In genomic region chr10:73514846-73515245, GRCm38 (mm10) we compare ENCODE assay signal across 24 mouse cellular contexts.
DNase-seq lines count a peak whose midpoint lies in the region; ATAC-seq and TF ChIP-seq lines count a peak whose summit lies in the region.
"Had no signal": no experiment of that assay in that cellular context is flagged by ENCODE, and none has a peak within 500 bp of the region (broad histone marks: within the 10 kb centered on the region; RNA-seq: fewer than 3 reads in every experiment).

No protein-coding gene starts in this region.

- no peak for TF ChIP-seq CTCF in lung, embryonic 14.5 days (IDR thresholded peaks at IDR 0.05; ENCODE audit: low read depth)

- ATAC-seq in lung, embryonic 14.5 days (ENCODE audit: insufficient read depth) = no peak
- ATAC-seq: activated CD4-positive, CD25-positive, alpha-beta regulatory T cell, adult 4 months; forebrain, embryonic 14.5 days; forebrain, embryonic 16.5 days; Patski had no signal

- H3K9me3 ChIP-seq in lung, embryonic 14.5 days (ENCODE audit: low read depth, low read length) = no peaks in the 10 kb centered on the region
- H3K9me3 ChIP-seq: embryonic facial prominence, embryonic 12.5 days; embryonic facial prominence, embryonic 15.5 days; forebrain, embryonic 10.5 days; forebrain, embryonic 12.5 days had no signal

- no peaks in the 10 kb centered on the region for H3K36me3 ChIP-seq in lung, embryonic 14.5 days (ENCODE audit: insufficient read depth)
- H3K36me3 ChIP-seq: embryonic facial prominence, embryonic 12.5 days; embryonic facial prominence, embryonic 15.5 days; forebrain, embryonic 10.5 days; forebrain, embryonic 12.5 days had no signal

- H3K4me3 ChIP-seq in lung, embryonic 14.5 days (ENCODE audit: low read depth, low read length) = no peak overlapping the region
- H3K4me3 ChIP-seq: embryonic facial prominence, embryonic 12.5 days; embryonic facial prominence, embryonic 15.5 days; erythroblast, embryonic 14.5 days; forebrain, embryonic 10.5 days; forebrain, embryonic 12.5 days had no signal

- WGBS in lung, embryonic 14.5 days = 42% methylated on average over 3 of the region's 3 CpGs

- no peaks in the 10 kb centered on the region for H3K4me1 ChIP-seq in lung, embryonic 14.5 days (ENCODE audit: insufficient read depth)
- H3K4me1 ChIP-seq: embryonic facial prominence, embryonic 12.5 days; embryonic facial prominence, embryonic 15.5 days; forebrain, embryonic 10.5 days; forebrain, embryonic 12.5 days had no signal

- DNase-seq in lung, embryonic 14.5 days = peak; percentile 81
- DNase-seq in lung, adult 18-20 months = no peak
- peak; percentile 3 for DNase-seq in Muller cell, postnatal 12 days (ENCODE audit: inconsistent ontology term)
- peak; percentile 10 for DNase-seq in brain, adult 2 months (ENCODE audit: low read depth, low spot score)
- DNase-seq in left cerebral cortex, adult 11 months (ENCODE audit: low spot score) = no peak
- DNase-seq: adrenal gland, adult 8-10 months; adrenal gland, postnatal 14 days; adrenal gland, postnatal 36 days; cerebellum, adult 11 months; cerebellum, adult 18-20 months; cerebellum, adult 8-10 months; cerebellum, adult 9-11 months; cerebellum, postnatal 14 days; cerebellum, postnatal 36 days; embryo, embryonic 11 days had no signal

- H3K9ac ChIP-seq in lung, embryonic 14.5 days = no peak overlapping the region
- H3K9ac ChIP-seq: embryonic facial prominence, embryonic 12.5 days; embryonic facial prominence, embryonic 15.5 days; forebrain, embryonic 12.5 days had no signal

- H3K27ac ChIP-seq in lung, embryonic 14.5 days (ENCODE audit: low read depth) = no peak overlapping the region
- H3K27ac ChIP-seq: embryonic facial prominence, embryonic 12.5 days; embryonic facial prominence, embryonic 15.5 days; forebrain, embryonic 10.5 days; forebrain, embryonic 12.5 days had no signal

- no peak overlapping the region for H3K4me2 ChIP-seq in lung, embryonic 14.5 days
- H3K4me2 ChIP-seq: embryonic facial prominence, embryonic 12.5 days; embryonic facial prominence, embryonic 15.5 days; forebrain, embryonic 12.5 days had no signal

- H3K27me3 ChIP-seq in lung, embryonic 14.5 days (ENCODE audit: insufficient read depth, low read length) = no peaks in the 10 kb centered on the region
- H3K27me3 ChIP-seq: embryonic facial prominence, embryonic 12.5 days; embryonic facial prominence, embryonic 15.5 days; forebrain, embryonic 12.5 days; Patski had no signal

Comparison
In these comparisons a context has a peak if more than half of its experiments do, and no peak if none do; other contexts are left out.
1. DNase-seq: peak in lung, embryonic 14.5 days (single experiment), Muller cell, postnatal 12 days (single experiment) and brain, adult 2 months (single experiment); none in lung, adult 18-20 months (0 of 2) and left cerebral cortex, adult 11 months (single experiment).